Mouse (Mus musculus) heart, adult 8-10 months (tissue): Measurements from ENCODE around the gene Acd. TPM values are rescaled to one million over a fixed set of nuclear protein-coding genes. Genes with fewer than 3 reads are reported as not detected.
A peak's percentile ranks its signal among the peaks of the same experiment; 100 is the strongest.

ENCODE experiments used
- DNase-seq: peaks from one replicate; pipeline ENCODE4 v3.0.0; 2022; ENCODE audit warnings: low spot score
- total RNA-seq, 4 experiments: library from RNA; stranded (reverse); gene quantifications; 2 replicates each; pipeline ENCODE4 v1.2.4; 2022

Acd gene
- total RNA-seq, 4 experiments from 2014 or later = 10.2 to 11.5 (median 10.5) TPM

GRCm38 (mm10) chr8:105702001-105702401 is 1.1 kb upstream of the Acd start:
- DNase-seq = no peak

GRCm38 (mm10) chr8:105700566-105700965 is 336 bp downstream of the Acd start:
- DNase-seq = no peak

GRCm38 (mm10) chr8:105699488-105700215 is 1.2 kb downstream of the Acd start:
- DNase-seq = no peak

- no peak for DNase-seq
Observed at GRCm38 (mm10) chr8:105698734-105699133, 2.2 kb downstream of the Acd start.

GRCm38 (mm10) chr8:105697196-105697780 is 3.6 kb downstream of the Acd start:
- DNase-seq = no peak

GRCm38 (mm10) chr8:105695080-105695780 is 5.7 kb downstream of the Acd start:
- DNase-seq = no peak

GRCm38 (mm10) chr8:105694051-105694799 is 6.7 kb downstream of the Acd start:
- no peak for DNase-seq

- peak; percentile 28 for DNase-seq
Observed at GRCm38 (mm10) chr8:105693648-105694047, 7.3 kb downstream of the Acd start.

GRCm38 (mm10) chr8:105692449-105693182 is 8.3 kb downstream of the Acd start:
- no peak for DNase-seq

- no peak for DNase-seq
Observed at GRCm38 (mm10) chr8:105690978-105691377, 9.9 kb downstream of the Acd start.

- DNase-seq = no peak
Observed at GRCm38 (mm10) chr8:105689983-105690360, 10.9 kb downstream of the Acd start.

GRCm38 (mm10) chr8:105689256-105689982 is 11.5 kb downstream of the Acd start:
- DNase-seq = no peak

- DNase-seq = no peak
Observed at GRCm38 (mm10) chr8:105688242-105688752, 12.6 kb downstream of the Acd start.

GRCm38 (mm10) chr8:105687512-105687911 is 13.4 kb downstream of the Acd start:
- DNase-seq = no peak

GRCm38 (mm10) chr8:105686551-105686950 is 14.4 kb downstream of the Acd start:
- DNase-seq = no peak

- DNase-seq = peak; percentile 45
Observed at GRCm38 (mm10) chr8:105685796-105686308, 15.1 kb downstream of the Acd start, which contains the start of gene Carmil2. Gene Carmil2, plus strand, starts transcription at chr8:105686274.

GRCm38 (mm10) chr8:105685325-105685724 is 15.6 kb downstream of the Acd start:
- no peak for DNase-seq

GRCm38 (mm10) chr8:105677891-105678290 is 23.0 kb downstream of the Acd start:
- no peak for DNase-seq

- no peak for DNase-seq
Observed at GRCm38 (mm10) chr8:105661167-105661566, 39.7 kb downstream of the Acd start.

GRCm38 (mm10) chr8:105657641-105658040 is 43.3 kb downstream of the Acd start:
- DNase-seq = no peak
